Mouse (Mus musculus): ENCODE results near the gene Slc5a7.
A peak's percentile ranks its signal among the peaks of the same experiment; 100 is the strongest.

Slc5a7 gene

GRCm38 (mm10) chr17:54298934-54299333 lies at the start of gene Slc5a7:
Gene Slc5a7, minus strand, starts transcription at chr17:54299034.
- no peak for DNase-seq (ENCODE audit: low spot score in 2 of 2)

GRCm38 (mm10) chr17:54347672-54348071 lies 48.8 kb upstream of the Slc5a7 start:
- DNase-seq (ENCODE audit: low spot score in 2 of 2) = no peak

GRCm38 (mm10) chr17:54343395-54343794 lies 44.6 kb upstream of the Slc5a7 start:
- DNase-seq (ENCODE audit: low spot score in 2 of 2) = no peak

GRCm38 (mm10) chr17:54298232-54298924 lies 456 bp downstream of the Slc5a7 start:
- peak in 1 of 2 experiments; percentile 3 for DNase-seq (ENCODE audit: low spot score in 2 of 2)

- no peak for DNase-seq (ENCODE audit: low spot score in 2 of 2)
Measured at GRCm38 (mm10) chr17:54250783-54251182, 48.1 kb downstream of the Slc5a7 start.

GRCm38 (mm10) chr17:54243650-54244300 lies 55.1 kb downstream of the Slc5a7 start:
- no peak for DNase-seq (ENCODE audit: low spot score in 2 of 2)

GRCm38 (mm10) chr17:54239435-54239834 lies 59.4 kb downstream of the Slc5a7 start:
- no peak for DNase-seq (ENCODE audit: low spot score in 2 of 2)

Data from frontal cortex, postnatal 14 days (tissue).